Mouse (Mus musculus) kidney, adult 11 months (tissue): ENCODE results near the gene Gmfg.
A peak's percentile ranks its signal among the peaks of the same experiment; 100 is the strongest.

Experiments
- DNase-seq: peaks from one replicate; pipeline ENCODE4 v3.0.0; 2022

The Gmfg gene

GRCm38 (mm10) chr7:28436932-28437570 lies at the start of gene Gmfg:
Gene Gmfg (plus strand): TSS chr7:28437447.
- DNase-seq, result peak; percentile 86

GRCm38 (mm10) chr7:28390331-28390730 lies 46.9 kb upstream of the Gmfg start:
- no peak for DNase-seq

DNA sequence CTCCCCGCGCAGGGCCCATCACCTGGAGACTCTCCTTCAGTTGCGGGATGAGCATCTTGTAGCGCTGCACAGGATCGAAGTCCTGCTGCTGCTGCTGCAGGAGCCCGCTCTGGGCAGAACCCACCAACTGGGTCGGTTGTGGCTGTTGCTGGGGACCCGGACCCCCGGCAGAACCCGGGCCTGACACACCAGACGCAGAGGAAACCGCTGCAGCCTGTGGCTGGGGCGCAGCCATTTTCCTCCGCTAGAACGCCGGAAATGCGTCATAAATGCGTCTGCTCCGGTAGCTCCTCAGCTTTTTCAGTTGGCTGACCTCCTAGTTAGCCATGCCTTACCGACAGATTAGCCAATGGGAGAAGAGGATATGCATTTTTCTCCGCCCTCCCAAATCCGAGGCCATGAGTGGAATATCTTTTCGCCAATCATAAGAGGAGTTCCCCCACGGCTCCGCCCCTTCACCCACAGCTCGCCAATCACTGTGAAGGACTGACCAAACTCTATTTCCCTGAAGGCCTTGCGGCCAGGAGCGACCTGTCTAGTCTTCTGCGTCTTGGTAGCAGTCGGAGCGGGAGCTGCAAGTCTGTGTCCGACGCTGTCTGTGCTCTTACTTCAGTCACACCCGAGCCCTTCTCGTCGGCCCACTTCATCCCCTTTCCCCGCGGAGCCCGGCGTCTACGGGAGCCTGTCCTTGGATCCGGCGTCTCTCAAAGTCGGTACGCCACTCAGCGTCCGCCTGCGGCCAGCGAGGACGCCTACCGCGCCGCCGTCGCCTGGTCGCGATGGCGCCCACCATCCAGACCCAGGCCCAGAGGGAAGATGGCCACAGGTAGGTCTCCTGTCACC lies 44.6 kb upstream of the Gmfg start, which contains the start of the genes Med29 and Paf1:
Gene Med29 (minus strand): TSS at position 280 of the 843 bp plus-strand sequence.
Gene Paf1 (plus strand): TSS at position 523 of the 843 bp plus-strand sequence.
- peak; percentile 99 for DNase-seq

- no peak for DNase-seq
These were observed 43.8 kb upstream of the Gmfg start for GRCm38 (mm10) chr7:28393272-28393951.

GRCm38 (mm10) chr7:28395425-28395824 lies 41.8 kb upstream of the Gmfg start:
- DNase-seq, result no peak

DNA sequence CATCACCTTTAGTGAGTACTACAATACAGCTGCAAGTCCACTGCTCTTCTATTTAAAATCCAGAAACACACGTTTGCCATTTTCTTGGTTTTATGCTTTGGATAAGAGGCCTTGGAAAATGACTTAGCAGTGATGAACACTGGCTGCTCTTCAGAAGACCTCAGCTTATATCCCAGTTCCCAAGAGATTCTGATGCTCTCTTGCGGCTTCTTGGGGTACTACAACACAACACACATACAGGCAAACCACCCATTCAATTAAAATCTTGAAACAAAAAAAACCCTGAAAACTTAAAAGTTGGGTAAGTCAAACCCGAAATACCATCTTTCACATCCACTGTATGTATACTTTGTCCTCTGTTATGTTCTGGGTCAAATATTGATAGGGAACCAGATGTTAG lies 39.2 kb upstream of the Gmfg start:
- no peak for DNase-seq

GRCm38 (mm10) chr7:28398696-28399340 lies 38.4 kb upstream of the Gmfg start:
- DNase-seq, result no peak

GRCm38 (mm10) chr7:28401030-28401429 lies 36.2 kb upstream of the Gmfg start:
- DNase-seq, result no peak

- no peak for DNase-seq
These were observed 35.3 kb upstream of the Gmfg start for GRCm38 (mm10) chr7:28401942-28402341.

DNA sequence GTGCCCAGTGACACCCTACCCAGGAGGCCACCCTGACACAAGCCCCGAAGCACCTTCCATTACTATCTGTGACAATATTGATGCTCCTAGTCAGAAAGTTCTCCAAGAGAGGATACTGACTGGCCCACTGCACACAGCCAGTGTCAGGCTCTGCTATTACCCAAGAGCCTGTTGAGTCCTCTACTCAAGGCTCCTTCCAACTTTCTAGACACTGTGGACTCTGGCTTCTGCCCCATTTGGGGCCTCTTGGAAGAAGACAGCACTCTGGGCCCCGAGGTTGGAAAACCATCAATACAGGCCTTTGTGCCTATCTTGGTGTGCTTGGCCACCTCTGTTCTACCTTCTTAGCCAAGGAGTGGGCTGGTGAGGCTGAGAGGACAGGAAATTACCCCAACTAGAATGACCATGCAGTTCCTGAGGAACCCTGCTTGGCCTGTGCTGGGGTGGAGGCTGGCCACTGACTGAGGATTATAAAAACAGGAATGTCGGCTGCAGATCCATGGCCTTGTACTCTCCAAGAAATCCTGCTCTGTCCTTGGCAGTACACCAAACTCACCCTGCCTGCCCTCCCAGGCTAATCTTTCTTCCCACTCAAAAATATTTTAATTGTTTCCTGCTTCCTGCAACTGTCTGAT lies 26.3 kb upstream of the Gmfg start:
- peak; percentile 75 for DNase-seq

DNA sequence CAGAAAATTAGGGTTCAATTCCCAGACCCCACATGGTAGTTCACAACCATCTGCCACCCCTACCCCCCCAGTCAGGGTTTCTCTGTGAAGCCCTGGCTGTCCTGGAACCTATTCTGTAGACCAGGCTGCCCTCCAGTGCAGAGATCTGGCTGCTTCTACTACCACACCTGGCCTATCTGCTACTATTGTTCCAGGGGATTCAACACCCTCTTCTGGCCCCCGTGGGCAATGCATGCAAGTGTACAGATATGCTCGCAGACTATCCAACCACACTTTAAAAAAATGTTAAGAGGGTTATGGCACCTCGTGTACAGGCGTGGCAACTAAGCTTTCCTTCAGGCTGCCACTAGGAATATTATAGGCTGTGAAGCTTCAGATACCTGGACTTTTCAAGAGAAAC lies 24.4 kb upstream of the Gmfg start:
- no peak for DNase-seq

DNA sequence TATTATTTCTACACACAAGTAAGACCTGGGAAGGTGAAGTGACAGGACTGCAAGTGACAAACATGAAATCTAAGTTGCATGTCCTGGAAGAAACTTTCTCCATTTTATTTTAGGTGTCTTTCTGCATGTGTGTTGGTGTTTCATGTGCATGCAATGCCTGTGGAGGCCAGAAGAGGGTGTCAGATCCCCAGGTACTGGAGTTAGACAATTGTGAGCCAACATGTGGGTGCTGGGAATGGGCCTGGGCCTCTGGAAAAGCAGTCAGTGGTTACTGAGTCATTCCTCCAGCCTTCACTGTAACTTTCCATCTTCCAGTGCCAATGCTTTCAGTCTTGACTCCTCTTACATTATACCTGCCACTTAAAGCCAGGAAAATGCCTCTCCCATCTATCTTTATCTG lies 19.9 kb upstream of the Gmfg start:
- DNase-seq, result no peak

DNA sequence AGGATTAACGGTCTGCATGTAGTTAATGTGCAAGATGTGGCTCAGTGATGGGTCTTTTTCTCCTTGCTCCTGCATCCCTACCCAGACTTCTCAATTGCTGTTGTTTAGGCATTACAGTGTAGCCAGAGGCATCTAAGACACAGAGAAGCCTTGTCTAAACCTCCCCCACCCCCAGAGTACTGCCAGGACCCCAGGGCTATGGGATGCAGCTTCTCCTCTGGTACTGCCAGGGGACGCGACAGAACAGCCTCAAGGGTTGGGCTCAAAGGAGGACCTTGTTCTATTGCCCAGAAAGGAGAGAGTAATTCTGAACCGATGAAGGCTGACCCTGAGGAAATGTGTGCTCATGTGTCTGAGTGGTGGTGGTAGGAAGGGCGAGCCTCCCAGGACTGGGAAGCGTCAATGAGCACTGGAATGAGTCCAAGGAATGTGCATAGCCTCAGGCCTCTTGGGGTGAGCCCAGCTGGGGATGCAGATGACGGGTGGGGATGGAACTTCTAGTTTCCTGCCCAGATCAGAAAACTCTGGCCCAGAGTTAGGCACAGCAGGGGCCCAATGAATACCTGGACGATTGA lies 19.1 kb upstream of the Gmfg start:
- peak; percentile 73 for DNase-seq

DNA sequence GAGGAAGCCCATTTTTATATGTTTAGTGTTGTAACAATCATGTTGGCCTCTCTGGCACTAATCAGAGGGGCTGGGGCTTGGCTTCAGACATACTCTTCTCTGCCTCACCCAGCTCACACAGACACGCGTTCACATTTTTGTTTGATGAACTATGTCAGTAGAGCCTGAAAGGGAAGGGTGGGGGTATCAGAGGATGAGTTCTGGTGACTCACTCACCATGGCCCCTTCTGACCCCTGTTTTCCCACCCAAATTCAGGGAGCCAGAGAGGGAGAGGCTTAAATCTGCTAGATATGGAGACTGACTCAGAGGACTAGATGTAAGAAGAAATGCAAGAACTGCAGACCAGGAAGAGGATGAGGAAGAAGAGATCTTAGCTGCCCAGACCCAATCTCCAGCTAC lies 17.8 kb upstream of the Gmfg start:
- DNase-seq, result no peak

DNA sequence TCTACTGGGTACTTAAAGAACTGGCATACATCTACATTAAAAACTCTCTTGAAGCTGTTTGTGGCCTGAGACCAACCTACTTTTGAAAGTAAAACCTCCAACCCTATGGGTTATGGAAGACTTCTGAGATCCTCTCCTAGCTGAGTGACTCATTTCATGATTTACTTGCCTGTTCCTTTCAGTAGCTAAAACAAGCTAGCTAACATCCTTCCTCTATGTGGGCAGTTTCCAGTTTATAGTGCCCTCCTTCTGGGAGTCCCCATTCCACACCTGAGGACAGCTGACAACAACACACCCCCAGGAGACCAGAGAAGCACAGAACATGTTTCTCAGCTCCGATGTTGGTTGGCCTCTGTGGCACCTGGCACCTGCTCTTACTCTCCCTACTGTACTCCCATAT lies 14.2 kb upstream of the Gmfg start:
- DNase-seq, result no peak

- DNase-seq, result no peak
These were observed 9.5 kb upstream of the Gmfg start for GRCm38 (mm10) chr7:28427738-28428137.

DNA sequence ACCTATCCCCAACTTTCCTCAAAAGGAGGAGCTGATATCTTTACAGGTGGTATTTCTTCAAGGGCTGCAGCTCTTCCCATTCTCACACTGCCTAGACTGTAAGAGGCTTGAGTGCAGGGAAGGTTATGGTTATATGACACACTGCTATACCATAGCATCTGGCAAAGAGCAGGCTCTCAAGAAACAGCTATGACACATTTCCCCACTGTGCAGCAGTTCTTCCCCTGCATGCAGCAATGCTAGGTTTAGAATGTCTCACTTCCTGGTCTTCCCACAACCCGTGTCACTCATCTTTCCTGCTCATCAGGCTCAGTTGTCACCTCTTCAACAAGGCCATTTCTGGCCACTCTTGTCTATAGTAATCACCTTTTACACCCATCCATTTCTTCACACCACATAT lies 6.7 kb upstream of the Gmfg start:
- DNase-seq, result no peak

DNA sequence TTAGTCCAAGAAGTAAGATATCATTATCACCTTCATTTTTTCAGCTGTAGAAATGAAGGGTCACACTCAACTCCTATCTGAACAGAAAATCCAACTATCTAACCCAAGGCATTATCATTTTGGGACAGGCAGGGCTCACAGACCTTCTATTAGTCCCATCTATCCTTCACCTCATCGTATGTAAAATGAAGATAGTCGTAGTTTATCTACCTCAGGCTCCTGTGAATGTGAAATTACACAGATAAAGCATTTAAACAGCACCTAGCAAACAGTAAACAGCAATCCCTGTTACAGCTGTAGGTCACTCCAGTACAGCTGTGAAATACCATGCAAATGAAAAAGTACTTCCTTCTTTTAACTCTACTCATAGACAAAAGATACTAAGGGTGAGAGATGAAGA lies 5.0 kb upstream of the Gmfg start:
- no peak for DNase-seq

DNA sequence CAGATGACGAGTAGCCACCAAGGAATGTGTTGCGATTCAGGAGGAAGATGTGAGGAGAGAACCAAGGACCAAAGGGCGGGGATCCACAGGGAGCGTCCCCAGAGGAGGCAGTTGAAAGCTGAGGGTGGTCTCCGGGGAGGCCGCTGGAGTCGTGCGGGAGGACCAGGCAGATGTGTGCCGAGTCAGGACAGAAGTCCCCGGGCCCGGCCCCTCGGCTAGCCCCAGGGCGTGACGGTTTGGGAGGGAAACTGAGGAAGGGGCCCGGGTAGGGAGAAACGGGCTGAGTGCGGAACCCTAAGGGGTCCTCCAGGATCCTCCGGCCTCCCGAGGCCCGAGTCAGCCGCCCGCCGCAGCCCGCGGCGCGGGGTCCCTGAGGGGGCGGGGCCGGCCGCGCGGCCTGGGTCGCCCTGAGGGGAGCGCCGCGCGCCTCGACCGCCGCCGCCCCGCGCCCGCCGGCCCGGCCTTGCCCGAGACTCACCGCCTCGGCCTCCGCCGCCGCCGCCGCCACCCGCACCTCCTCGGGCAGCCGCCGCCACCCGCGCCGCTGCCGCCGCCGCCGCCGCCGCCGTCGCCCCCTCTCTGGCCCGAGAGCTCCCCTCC lies 1.5 kb upstream of the Gmfg start:
- peak; percentile 26 for DNase-seq

DNA sequence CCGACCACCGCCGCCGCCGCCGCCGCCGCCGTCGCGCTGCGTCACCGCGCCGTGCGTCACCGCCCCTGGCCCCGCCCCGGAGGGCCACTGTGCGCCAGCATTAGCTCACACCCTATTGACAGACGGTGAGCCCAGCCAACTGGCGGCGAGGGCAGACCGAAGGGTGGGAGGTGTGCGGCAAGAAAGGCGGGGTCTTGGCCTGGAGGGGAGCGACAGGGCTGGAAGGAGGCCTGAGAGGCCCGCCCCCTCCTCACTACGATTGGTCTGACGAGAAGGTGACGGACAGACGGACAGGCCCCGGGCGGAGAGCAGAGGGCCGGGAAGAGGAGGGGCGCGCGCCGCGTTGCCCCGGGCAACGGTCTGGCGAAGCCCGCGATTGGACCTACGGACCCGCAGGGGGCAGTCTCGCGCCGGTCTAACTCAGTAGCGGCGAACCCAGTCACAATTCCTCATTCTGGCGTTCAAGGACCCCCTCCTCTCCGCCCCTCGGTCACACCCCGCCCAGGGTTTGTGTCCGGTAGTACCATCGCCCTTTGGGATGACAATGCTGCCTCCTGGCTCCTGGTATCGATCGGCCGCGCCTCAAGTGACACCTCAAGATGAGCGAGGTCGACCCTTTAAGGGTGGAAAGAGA lies 859 bp upstream of the Gmfg start:
- DNase-seq, result peak; percentile 100

DNA sequence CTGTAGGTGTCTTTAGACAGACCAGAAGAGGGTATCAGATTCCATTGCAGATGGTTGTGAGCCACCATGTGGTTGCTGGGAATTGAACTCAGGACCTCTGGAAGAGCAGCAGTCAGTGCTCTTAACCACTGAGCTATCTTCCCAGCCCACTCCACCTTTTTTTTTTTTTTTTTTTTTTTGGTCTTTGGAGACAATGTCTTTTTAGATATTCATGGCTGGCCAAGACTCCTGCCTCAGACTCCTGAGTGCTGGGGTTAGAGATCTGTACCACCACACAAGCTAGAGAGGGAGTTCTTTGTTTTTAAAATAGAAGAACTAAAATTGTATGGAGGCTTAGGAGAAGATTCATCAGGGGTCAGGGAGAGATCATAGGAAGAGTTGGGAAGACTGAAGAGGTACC lies 717 bp downstream of the Gmfg start:
- no peak for DNase-seq
